Mouse (Mus musculus): ENCODE data around the gene Ttn.

DNA sequence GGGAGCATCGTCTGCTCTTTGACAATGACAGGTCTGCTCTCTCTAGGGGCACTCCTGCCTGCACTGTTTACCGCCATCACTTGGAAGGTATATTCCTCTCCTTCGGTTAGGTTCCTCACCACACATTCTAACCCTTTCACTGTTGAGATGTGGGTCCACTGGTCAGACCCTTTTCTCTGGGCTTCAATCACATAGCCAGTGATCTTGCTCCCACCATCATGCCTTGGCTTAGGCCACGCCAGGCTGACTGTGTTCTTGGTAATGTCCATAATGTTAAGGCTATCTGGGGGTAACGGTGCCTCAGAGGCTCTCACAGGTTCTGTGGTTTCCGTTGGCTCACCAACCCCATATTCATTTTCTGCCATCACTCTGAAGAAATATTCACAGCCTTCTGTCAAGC, 230.4 kb downstream of the Ttn start:
- TF ChIP-seq CTCF (IDR thresholded peaks at IDR 0.05 in 2 of 3, conservative IDR thresholded peaks at IDR 0.05 in 1 of 3; ENCODE audit: control insufficient read depth in 1 of 3, insufficient read depth in 1 of 3, low read depth in 2 of 3, low read length in 3 of 3, poor library complexity in 1 of 3, severe bottlenecking in 1 of 3), result no peak
- no peak for TF ChIP-seq TCF12 (IDR thresholded peaks at IDR 0.05; ENCODE audit: low read depth, low read length)
- TF ChIP-seq USF2 (IDR thresholded peaks at IDR 0.05; ENCODE audit: borderline replicate concordance in 1 of 2, insufficient read depth in 1 of 2, low read depth in 1 of 2, low read length in 2 of 2), result no peak
- TF ChIP-seq EP300 (IDR thresholded peaks at IDR 0.05; ENCODE audit: low read depth in 1 of 2, low read length in 2 of 2), result no peak

Data from MEL (cell line).